Mouse (Mus musculus): ENCODE measurements around the gene Lhfpl2.

Gene Lhfpl2

GRCm38 (mm10) chr13:94175379-94176050 lies 117.9 kb downstream of the Lhfpl2 start:
- peak; percentile 56 for DNase-seq

GRCm38 (mm10) chr13:94177148-94177547 lies 119.6 kb downstream of the Lhfpl2 start:
- peak; percentile 73 for DNase-seq

- DNase-seq, result peak; percentile 49
These were observed 120.9 kb downstream of the Lhfpl2 start for GRCm38 (mm10) chr13:94178401-94179040.

GRCm38 (mm10) chr13:94180477-94181420 lies 123.2 kb downstream of the Lhfpl2 start:
- no peak for DNase-seq

- no peak for DNase-seq
These were observed 124.4 kb downstream of the Lhfpl2 start for GRCm38 (mm10) chr13:94182026-94182425.

GRCm38 (mm10) chr13:94183372-94184021 lies 125.9 kb downstream of the Lhfpl2 start:
- no peak for DNase-seq

- DNase-seq, result no peak
These were observed 127.3 kb downstream of the Lhfpl2 start for GRCm38 (mm10) chr13:94184726-94185456.

GRCm38 (mm10) chr13:94185631-94186030 lies 128.0 kb downstream of the Lhfpl2 start:
- no peak for DNase-seq

- no peak for DNase-seq
These were observed 130.8 kb downstream of the Lhfpl2 start for GRCm38 (mm10) chr13:94188200-94189086.

GRCm38 (mm10) chr13:94190386-94190785 lies 132.8 kb downstream of the Lhfpl2 start:
- DNase-seq, result no peak

GRCm38 (mm10) chr13:94193227-94193626 lies 135.6 kb downstream of the Lhfpl2 start:
- DNase-seq, result no peak

GRCm38 (mm10) chr13:94198616-94199015 lies 141.0 kb downstream of the Lhfpl2 start:
- DNase-seq, result no peak

GRCm38 (mm10) chr13:94199829-94200228 lies 142.2 kb downstream of the Lhfpl2 start:
- no peak for DNase-seq

- peak; percentile 57 for DNase-seq
These were observed 147.6 kb downstream of the Lhfpl2 start for GRCm38 (mm10) chr13:94205234-94205633.

GRCm38 (mm10) chr13:94207973-94208372 lies 150.4 kb downstream of the Lhfpl2 start:
- DNase-seq, result no peak

GRCm38 (mm10) chr13:94208892-94209291 lies 151.3 kb downstream of the Lhfpl2 start:
- no peak for DNase-seq

GRCm38 (mm10) chr13:94211236-94212119 lies 153.9 kb downstream of the Lhfpl2 start:
- DNase-seq, result no peak

- no peak for DNase-seq
These were observed 154.6 kb downstream of the Lhfpl2 start for GRCm38 (mm10) chr13:94212179-94212578.

- DNase-seq, result peak; percentile 36
These were observed 155.1 kb downstream of the Lhfpl2 start for GRCm38 (mm10) chr13:94212716-94213115.

- no peak for DNase-seq
These were observed 166.0 kb downstream of the Lhfpl2 start for GRCm38 (mm10) chr13:94223609-94224008.
